Mouse (Mus musculus): ENCODE results near the gene Rnf169.
"Not testable (repeated sequence)": the region's sequence is repeated elsewhere in the genome, so short reads cannot be mapped to it uniquely, and the experiment has no call there.

Gene Rnf169

DNA sequence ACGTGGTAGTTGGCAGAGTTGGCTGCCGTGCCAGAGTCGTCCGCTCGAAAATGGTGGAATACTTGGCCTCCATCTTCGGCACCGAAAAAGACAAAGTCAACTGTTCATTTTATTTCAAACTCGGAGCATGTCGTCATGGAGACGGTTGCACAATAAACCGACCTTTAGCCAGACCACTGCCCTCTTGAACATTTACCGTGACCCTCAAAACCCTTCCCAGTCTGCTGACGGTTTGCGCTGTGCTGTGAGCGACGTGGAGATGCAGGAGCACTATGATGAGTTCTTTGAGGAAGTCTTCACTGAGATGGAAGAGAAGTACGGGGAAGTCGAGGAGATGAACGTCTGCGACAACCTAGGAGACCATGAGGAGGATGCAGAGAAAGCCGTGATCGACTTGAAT is 35.2 kb downstream of the Rnf169 start:
- not testable (repeated sequence) for DNase-seq

DNA sequence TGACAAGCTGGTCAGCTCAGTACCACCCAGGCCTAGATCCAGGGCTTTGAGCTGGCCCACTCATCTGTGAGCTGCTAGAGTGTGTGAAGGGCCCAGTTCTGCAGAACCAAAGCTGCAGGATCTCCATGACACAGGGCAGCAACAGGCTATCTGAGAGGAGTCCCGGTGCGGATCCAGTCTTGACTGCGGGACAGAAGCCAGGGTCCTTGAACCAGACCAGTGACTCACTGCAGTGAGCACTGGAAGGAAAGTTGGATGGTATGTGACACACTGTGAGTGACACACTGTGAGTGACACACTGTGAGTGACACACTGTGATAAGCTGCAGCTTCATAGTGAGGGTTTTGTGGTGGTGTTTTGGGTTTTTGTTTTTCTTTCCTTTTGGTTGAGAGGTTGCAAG is 35.7 kb downstream of the Rnf169 start:
- DNase-seq = no peak

DNA sequence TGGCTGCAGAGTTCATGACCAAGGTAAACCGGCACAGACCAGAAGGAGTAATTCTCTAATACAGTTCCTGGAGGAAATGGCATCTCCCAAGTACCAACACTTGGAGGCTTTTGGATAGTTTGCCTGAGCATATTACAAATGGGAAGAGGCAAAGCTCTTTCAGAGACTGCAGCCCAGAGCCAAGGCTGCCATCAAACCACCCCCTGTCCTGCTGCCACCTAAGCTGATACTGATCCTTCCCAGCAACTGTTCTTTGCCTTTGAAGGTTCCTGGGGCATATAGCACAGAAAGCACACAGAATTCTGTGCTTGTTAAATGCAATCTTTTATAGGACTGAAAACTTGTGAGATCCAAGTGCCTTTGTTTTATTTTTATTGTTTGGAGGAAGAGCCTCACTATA is 39.6 kb downstream of the Rnf169 start:
- no peak for DNase-seq

DNA sequence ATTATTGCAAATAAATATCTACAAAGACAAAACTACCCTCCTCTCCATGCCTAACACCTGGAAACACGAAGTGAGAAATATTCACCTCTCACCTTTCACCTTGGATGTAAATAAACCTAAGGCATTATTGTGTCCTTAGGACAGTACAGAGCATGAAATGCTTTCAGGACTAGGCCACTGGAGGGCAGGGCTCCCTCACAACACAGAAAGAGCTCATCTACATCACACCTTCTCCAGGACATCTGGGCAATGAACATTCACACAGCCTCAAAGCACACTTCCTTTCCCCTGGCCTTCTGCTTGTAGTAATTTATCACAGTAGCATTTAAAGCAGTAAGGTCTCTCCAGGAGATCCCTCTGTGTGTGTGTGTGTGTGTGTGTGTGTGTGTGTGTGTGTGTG is 44.5 kb downstream of the Rnf169 start:
- DNase-seq = no peak

DNA sequence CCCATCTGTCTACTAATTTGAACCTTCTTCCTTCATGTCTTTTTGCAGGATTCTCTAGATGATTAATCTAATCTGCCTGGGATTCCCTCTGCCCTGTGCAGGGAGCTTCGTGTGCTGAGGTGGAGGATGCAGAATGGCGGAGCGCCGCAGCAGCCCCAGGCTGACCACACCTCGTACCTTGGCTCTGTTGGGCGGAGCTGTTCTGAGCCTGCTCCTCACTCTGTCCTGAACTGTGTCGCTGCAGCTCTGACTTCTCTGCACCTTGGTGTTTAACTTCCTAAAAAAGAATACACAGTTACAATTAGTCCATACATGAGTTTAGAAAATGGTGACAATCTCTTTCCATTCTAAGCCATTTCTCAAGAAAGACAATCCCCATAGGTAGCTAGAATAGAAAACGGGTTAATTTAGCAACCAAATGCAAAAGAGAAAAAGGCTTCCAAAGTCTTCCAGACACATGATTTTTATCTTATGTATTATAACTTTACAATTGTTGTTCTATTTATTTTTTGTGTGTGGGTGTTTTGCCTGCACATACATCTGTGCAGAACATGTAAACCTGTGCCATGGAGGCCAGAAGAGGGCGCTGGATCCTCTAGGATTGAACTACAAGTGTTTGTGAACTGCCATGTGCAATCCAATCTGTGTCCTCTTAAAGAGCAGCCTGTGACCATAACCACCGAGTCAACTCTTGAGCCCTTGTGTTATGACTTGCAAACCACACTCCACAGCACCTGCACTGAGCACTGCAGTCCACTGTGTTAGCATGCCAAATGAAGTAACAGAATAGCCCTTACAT is 53.1 kb downstream of the Rnf169 start:
- peak; percentile 80 to 85 for DNase-seq

GRCm38 (mm10) chr7:99920416-99920815 is 59.8 kb downstream of the Rnf169 start:
- peak; percentile 15 to 50 for DNase-seq

DNA sequence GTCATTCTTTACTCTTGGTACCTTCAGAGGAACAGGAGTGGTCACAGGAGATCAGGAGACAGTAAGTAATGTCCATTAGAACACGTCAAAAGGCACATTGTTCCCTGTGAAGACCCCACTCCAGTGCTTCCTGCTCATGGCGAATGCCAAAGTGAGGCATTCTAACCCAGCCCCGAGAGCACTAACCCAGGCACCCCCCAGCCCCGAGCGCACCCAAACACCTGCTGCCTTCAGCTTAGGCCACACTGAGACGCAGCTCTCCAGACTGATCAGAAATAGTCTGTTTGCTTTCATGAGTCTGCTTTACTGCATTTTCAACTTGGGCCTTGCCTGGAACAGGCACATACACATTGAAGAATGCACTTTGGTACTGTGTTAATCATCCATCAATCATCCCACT is 60.3 kb downstream of the Rnf169 start:
- DNase-seq = no peak

DNA sequence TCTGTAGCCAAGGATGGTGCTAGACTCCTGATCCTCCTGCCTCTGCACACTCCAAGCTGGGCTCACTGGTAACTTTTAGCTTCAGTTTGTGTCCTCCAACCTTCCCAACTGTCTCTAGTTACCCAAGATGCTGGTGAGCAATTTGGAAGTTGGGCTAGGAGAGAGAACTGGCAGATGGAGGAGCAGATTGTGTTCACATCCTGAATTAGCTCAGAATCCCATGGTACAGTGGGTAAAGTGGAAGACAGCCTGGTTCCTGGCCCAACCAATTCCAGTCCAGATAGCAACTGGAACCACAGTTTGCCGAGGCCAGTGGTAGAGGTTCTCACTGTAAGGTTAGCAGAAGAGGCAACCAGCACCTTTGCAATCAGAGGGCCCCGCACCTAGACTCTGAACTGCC is 61.1 kb downstream of the Rnf169 start:
- no peak for DNase-seq

- DNase-seq = peak; percentile 25 to 32
Observed at GRCm38 (mm10) chr7:99917320-99917844, 62.9 kb downstream of the Rnf169 start.

DNA sequence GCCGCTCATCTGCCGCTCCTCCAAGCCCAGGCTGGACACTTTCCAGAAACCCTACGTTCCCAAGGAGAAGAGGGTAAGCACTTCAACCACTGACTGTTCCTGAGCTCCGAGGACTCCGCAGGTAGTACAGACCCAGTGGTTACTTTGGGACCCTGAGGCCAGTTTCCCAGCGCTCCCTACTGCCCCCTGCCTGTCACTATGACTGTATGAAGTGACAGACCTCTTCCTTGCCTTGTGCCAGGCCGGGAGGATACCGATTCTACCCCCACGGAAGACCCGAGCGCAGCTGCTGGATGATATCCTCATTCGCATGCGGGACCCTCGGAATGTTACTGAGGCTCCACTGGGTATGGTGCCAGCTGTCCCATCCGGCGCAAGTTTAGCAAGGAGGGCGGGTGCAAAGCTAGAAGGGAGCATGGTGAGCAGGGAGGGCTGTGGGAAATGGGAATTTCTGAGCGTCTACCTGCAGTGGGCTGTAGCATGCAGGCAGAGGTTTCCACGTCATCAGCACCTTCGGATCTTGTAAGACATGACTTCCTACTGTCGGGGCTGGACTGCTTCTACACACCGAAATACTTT is 63.4 kb downstream of the Rnf169 start:
- DNase-seq = peak; percentile 20 to 28

- no peak for DNase-seq
Observed at GRCm38 (mm10) chr7:99915511-99915910, 64.7 kb downstream of the Rnf169 start.

DNA sequence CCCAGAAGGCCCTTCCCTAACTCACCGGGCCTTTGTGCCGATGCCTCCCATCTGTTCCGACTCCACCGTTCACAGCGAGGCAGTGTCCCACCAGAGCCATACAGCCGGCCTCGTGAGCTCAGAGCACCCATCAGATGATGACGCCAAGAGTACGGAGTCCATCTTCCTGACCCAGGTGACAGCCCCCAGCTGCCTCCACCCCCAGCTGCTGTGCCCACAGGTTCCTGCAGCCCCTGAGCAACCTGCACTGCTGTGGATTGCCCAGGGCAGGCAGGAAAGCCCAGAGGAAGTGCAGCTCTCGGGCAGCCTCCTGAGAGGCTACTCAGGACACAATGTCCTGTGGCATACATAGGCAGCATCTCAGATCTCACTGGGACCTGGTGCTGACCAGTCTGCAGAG is 65.9 kb downstream of the Rnf169 start:
- no peak for DNase-seq

DNA sequence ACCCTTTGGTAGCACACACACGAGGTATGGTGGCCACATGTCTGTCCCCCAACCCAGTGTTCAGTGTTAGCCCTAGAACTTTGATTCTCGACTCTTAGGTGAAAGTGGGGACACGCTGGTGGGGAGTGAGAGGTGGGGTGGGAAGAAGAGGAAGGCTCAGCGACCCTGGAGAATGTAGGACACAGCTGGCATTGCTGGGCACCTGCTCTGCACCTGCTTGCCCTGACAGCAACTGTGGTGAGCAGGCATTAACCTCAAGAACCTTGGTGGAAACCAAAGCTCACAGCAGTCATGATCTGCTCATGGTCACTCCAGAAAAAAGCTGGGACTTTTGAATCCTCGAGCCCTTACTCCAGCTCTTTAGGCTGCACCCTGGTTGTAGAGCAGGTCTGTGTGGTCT is 69.2 kb downstream of the Rnf169 start:
- no peak for DNase-seq

GRCm38 (mm10) chr7:99907463-99907862 is 72.8 kb downstream of the Rnf169 start:
- no peak for DNase-seq

GRCm38 (mm10) chr7:99906346-99906745 is 73.9 kb downstream of the Rnf169 start:
- no peak for DNase-seq

GRCm38 (mm10) chr7:99904421-99905005 is 75.7 kb downstream of the Rnf169 start:
- DNase-seq = no peak

DNA sequence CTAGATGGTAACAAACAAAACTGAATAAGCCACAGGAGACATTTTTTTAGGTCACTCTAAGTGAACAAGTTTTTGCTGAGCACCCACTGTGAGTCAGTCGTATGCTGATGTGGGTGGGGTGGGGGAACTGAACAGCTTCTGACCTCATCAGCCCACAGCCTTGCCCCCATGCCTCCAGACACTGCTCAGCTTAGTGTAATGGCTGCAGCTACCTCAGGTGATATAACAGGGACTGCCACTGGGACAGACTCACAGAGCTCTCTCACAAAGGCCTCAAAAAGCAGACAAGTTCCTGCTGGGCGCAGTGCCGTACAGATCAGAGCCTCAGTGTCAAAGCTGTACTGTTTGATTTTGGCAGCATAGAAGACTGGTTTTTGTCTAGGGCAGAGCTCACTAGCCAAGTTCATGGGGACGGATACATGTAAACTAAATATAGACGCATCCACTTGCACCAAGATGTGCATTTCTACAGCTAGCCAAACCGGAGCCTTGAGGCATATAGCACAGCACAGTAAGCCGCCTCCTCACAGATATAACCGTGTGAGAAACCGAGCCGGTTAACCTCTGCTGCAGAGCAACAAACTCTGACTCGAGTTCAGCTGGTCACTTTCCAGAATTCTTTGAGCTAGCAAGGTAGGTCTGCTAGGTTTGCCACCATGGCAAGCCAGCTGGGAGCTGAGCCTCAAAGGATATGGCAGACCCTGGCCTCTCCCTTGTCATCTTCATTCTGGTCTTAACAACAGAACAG is 77.2 kb downstream of the Rnf169 start:
- DNase-seq = no peak

DNA sequence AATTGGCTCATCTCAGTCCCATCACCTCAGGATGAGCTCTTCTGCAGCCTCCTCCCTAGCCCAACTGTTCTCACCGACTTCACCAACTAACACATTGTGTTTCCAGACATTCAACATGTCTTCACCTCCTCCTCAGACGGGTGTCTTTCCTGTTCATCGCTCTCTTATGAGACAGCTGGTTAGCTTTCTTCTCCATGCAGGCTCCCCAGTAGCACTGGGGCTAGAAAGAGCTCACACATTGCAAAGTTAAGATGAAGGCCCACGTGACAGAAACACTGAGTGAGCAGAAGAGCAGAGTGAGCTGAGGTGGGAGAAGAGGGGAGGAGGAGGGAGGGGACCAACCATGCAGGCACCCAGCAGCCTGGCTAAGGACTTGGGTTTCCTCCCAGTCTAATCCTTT is 78.0 kb downstream of the Rnf169 start:
- DNase-seq = no peak

DNA sequence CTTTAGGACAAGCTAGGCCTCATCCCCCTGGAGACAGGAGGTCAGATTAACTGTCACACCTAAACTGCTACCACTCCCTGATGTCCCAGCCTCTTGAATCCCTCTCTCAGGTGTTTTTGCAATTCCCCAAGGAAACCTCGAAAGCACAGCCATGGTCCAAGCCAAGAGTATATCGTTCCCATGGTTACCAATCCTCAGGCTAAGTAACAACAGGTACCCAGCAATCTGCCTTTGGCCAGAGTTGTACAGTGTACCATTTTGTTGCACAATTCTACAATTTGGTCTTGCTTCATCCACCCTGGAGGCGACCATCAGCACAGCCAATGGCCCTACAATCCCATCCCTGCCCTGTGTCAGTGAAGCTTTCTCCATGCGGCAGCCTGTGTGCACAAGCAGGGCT is 83.3 kb downstream of the Rnf169 start:
- DNase-seq = no peak

DNA sequence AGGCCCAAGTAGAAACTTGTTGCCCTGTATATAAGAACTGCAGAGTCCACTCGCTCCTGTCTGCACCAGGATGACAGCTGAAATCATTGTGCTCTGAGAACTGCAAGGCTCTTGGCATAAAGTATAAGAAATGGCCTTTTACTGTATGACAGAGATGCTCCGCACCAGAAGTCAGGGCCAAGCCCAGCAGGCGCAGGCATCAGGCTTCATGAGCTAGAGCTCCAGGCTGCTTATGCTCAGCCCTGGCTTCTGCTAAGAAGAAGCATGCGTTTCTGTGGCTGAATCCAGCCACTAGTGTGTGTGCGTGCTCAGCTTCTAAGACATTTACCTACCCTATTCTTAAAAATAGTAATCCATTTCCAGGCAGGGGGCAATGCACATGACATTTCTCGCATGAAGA is 85.8 kb downstream of the Rnf169 start:
- no peak for DNase-seq

DNA sequence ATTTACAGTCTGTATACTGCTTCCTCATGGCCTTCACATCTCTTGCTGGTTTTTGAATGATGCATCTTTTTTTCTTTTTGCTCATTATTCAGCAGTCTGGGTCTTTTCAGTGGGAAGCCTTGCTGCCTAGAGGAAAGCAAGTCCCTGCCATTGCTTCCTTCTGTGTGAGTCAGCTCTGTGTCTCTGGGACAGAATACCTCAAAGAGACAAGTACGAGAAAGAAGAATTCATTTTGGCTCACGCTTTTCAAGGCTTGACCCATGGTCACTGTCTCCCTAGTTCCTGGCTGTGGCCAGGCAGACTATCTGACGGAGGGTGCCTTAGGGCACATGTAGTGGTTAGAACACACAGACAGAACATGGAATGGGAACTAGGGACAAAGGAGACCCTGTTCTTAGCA is 86.3 kb downstream of the Rnf169 start:
- no peak for DNase-seq

DNA sequence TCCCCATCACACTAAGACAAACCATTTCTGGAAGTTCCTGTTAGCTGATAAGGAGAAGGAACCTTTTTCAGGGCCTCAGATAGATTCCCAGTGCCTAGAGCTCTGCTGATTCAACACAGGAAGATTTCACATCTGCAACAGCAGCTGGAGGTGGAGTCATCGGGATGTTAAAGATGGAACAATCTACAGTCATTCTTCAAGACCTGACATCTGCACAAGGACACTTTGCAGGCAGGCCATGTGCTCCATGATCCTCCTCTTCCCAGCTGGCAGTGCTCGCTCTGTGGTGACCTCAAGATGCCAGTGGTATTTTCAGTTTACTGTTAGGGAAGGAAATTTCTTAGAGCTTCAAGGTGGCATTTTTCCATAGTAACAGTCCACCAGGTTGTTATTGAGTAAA is 87.9 kb downstream of the Rnf169 start:
- no peak for DNase-seq

DNA sequence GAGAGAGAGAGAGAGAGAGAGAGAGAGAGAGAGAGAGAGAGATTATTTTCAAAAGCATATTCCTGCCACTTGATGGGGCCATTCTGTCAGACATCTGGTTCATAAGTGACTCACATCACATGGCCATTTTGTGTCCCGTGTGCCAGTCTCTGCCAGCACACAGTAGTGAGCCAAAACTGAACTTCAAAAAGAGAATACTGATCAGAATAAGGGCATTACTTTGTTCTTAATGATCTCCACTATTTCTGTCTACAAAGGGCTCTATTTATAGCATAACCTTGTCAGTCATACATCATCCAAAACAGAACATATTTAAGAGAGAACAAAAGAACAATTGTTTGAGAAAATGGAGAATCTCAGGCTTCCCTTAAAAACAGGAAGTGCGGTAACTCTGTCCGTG is 88.8 kb downstream of the Rnf169 start:
- DNase-seq = no peak

Data from lung, adult 18-20 months (tissue).